Mouse (Mus musculus) hindbrain, embryonic 13.5 days (tissue): ENCODE data around the gene B9d1. TPM values are rescaled to one million over a fixed set of nuclear protein-coding genes. Genes with fewer than 3 reads are reported as not detected.

ENCODE experiments used
- ATAC-seq: fragments of 200-750 bp; cut with Nextera tagmentation; 2 replicates; pipeline ENCODE4 v1.8.0; 2017; ENCODE audit warnings: moderate TSS enrichment; ENCODE audit not compliant: low FRiP score
- H3K27ac ChIP-seq: fragments of 300-500 bp; sonication (generic); 2 replicates; pipeline ENCODE4 v1.5.1; 2015; ENCODE audit warnings: inconsistent platforms, mild to moderate bottlenecking, moderate library complexity
- H3K27me3 ChIP-seq: fragments of 300-500 bp; sonication (generic); 2 replicates; pipeline ENCODE4 v1.6.1; 2015; ENCODE audit warnings: mild to moderate bottlenecking, inconsistent platforms
- H3K36me3 ChIP-seq: fragments of 300-500 bp; sonication (generic); 2 replicates; pipeline ENCODE4 v1.6.1; 2015; ENCODE audit warnings: mild to moderate bottlenecking, inconsistent platforms
- H3K4me1 ChIP-seq: fragments of 300-500 bp; sonication (generic); replicated peaks from 2 replicates; pipeline ENCODE4 v1.6.1; 2015; ENCODE audit warnings: inconsistent platforms
- H3K4me2 ChIP-seq: fragments of 300-500 bp; sonication (generic); 2 replicates; pipeline ENCODE4 v1.6.1; 2015; ENCODE audit warnings: inconsistent platforms, mild to moderate bottlenecking, moderate library complexity
- H3K4me3 ChIP-seq: fragments of 300-500 bp; sonication (generic); 2 replicates; pipeline ENCODE4 v1.5.1; 2015; ENCODE audit warnings: mild to moderate bottlenecking, inconsistent platforms
- H3K9ac ChIP-seq: fragments of 300-500 bp; sonication (generic); 2 replicates; pipeline ENCODE4 v1.6.1; 2015; ENCODE audit warnings: mild to moderate bottlenecking, inconsistent platforms
- H3K9me3 ChIP-seq: fragments of 300-500 bp; sonication (generic); 2 replicates; pipeline ENCODE4 v1.6.1; 2016; ENCODE audit warnings: inconsistent platforms
- WGBS: fragments of 180-500 bp; shearing (Covaris S2); methylation state at CpG from one replicate; pipeline ENCODE4 v1.1.7; 2015; 5-methylcytosine and 5-hydroxymethylcytosine counted together
- polyA plus RNA-seq: library from polyadenylated mRNA; unstranded; fragments of >200 nt; fragmentation: Nextera tagmentation; extraction: Ambion mirVana; gene quantifications from 2 replicates; pipeline ENCODE4 v1.2.1, GENCODE M21; 2015

B9d1 gene
- polyA plus RNA-seq = 41.0 and 43.4 TPM in 2 replicates

- Histone ChIP-seq H3K27me3 (no peaks in the 10 kb centered on the region), H3K27ac (peak within 1 kb of the TSS; percentile 93), H3K36me3 (peaks cover 12% of the 10 kb centered on the region), H3K9me3 (no peaks in the 10 kb centered on the region), H3K4me2 (peak within 1 kb of the TSS; percentile 67), H3K4me1 (peaks cover 26% of the 10 kb centered on the region), H3K4me3 (peak within 1 kb of the TSS; percentile 67), H3K9ac (peak within 1 kb of the TSS; percentile 80)
- ATAC-seq = peak; percentile 95
- WGBS = under 1% methylated on average over 39 of the region's 39 CpGs
These were observed at the start of gene B9d1 for GRCm38 (mm10) chr11:61504713-61505257. TSS of gene B9d1 (plus strand) at chr11:61505144.

- Histone ChIP-seq H3K4me2 (no peak overlapping the region), H3K27ac (no peak overlapping the region), H3K9me3 (no peaks in the 10 kb centered on the region), H3K4me1 (no peaks in the 10 kb centered on the region), H3K27me3 (no peaks in the 10 kb centered on the region), H3K4me3 (no peak overlapping the region), H3K36me3 (no peaks in the 10 kb centered on the region), H3K9ac (no peak overlapping the region)
- no peak for ATAC-seq
- 79% methylated on average over 2 of the region's 2 CpGs for WGBS
These were observed 40.9 kb upstream of the B9d1 start for GRCm38 (mm10) chr11:61464071-61464470.

GRCm38 (mm10) chr11:61465422-61465821, 39.5 kb upstream of the B9d1 start:
- Histone ChIP-seq H3K27ac (no peak overlapping the region), H3K27me3 (no peaks in the 10 kb centered on the region), H3K9me3 (no peaks in the 10 kb centered on the region), H3K9ac (no peak overlapping the region), H3K4me1 (no peaks in the 10 kb centered on the region), H3K36me3 (no peaks in the 10 kb centered on the region), H3K4me2 (no peak overlapping the region), H3K4me3 (no peak overlapping the region)
- 63% methylated on average over 4 of the region's 4 CpGs for WGBS
- ATAC-seq = no peak

GRCm38 (mm10) chr11:61468534-61468933, 36.4 kb upstream of the B9d1 start:
- Histone ChIP-seq H3K9ac (no peak overlapping the region), H3K27me3 (no peaks in the 10 kb centered on the region), H3K4me2 (no peak overlapping the region), H3K36me3 (no peaks in the 10 kb centered on the region), H3K27ac (no peak overlapping the region), H3K9me3 (no peaks in the 10 kb centered on the region), H3K4me3 (no peak overlapping the region), H3K4me1 (no peaks in the 10 kb centered on the region)
- no peak for ATAC-seq
- 77% methylated on average over 4 of the region's 4 CpGs for WGBS

GRCm38 (mm10) chr11:61469317-61469917, 35.5 kb upstream of the B9d1 start:
- no peak overlapping the region for H3K9ac ChIP-seq
- no peak overlapping the region for H3K27ac ChIP-seq
- H3K36me3 ChIP-seq = no peaks in the 10 kb centered on the region
- no peaks in the 10 kb centered on the region for H3K27me3 ChIP-seq
- no peak overlapping the region for H3K4me3 ChIP-seq
- H3K4me2 ChIP-seq = no peak overlapping the region
- H3K9me3 ChIP-seq = no peaks in the 10 kb centered on the region
- 80% methylated on average over 7 of the region's 7 CpGs for WGBS
- no peak for ATAC-seq
- H3K4me1 ChIP-seq = no peaks in the 10 kb centered on the region

GRCm38 (mm10) chr11:61470880-61471279, 34.1 kb upstream of the B9d1 start:
- Histone ChIP-seq H3K36me3 (no peaks in the 10 kb centered on the region), H3K27ac (no peak overlapping the region), H3K9me3 (no peaks in the 10 kb centered on the region), H3K4me1 (no peaks in the 10 kb centered on the region), H3K9ac (no peak overlapping the region), H3K27me3 (no peaks in the 10 kb centered on the region), H3K4me3 (no peak overlapping the region), H3K4me2 (no peak overlapping the region)
- ATAC-seq = no peak

- no peak overlapping the region for H3K4me3 ChIP-seq
- H3K27me3 ChIP-seq = no peaks in the 10 kb centered on the region
- WGBS = 74% methylated on average over 4 of the region's 4 CpGs
- 0 out of 2 replicates have a peak overlapping the region, but pooled peaks have one; percentile 24 for H3K9ac ChIP-seq
- H3K4me2 ChIP-seq = no peak overlapping the region
- H3K4me1 ChIP-seq = peaks cover 14% of the 10 kb centered on the region
- no peaks in the 10 kb centered on the region for H3K36me3 ChIP-seq
- ATAC-seq = no peak
- H3K9me3 ChIP-seq = no peaks in the 10 kb centered on the region
- H3K27ac ChIP-seq = no peak overlapping the region
These were observed 31.3 kb upstream of the B9d1 start for GRCm38 (mm10) chr11:61473630-61474029.

GRCm38 (mm10) chr11:61476786-61477382, 28.1 kb upstream of the B9d1 start:
- Histone ChIP-seq H3K27ac (peak overlapping the region; percentile 30; the same call in 1 of the 2 replicates), H3K36me3 (no peaks in the 10 kb centered on the region), H3K9ac (peak overlapping the region; percentile 35; the same call in 1 of the 2 replicates), H3K4me3 (peak overlapping the region; percentile 14; the same call in 1 of the 2 replicates), H3K9me3 (no peaks in the 10 kb centered on the region), H3K4me2 (peak overlapping the region; percentile 42), H3K4me1 (peaks cover 16% of the 10 kb centered on the region), H3K27me3 (no peaks in the 10 kb centered on the region)
- no peak for ATAC-seq
- 55% methylated on average over 12 of the region's 12 CpGs for WGBS

GRCm38 (mm10) chr11:61477566-61478508, 27.1 kb upstream of the B9d1 start:
- Histone ChIP-seq H3K36me3 (no peaks in the 10 kb centered on the region), H3K9ac (no peak overlapping the region), H3K4me2 (peak overlapping the region; percentile 42; the same call in 1 of the 2 replicates), H3K9me3 (no peaks in the 10 kb centered on the region), H3K4me3 (no peak overlapping the region; the same call in 1 of the 2 replicates), H3K4me1 (peaks cover 17% of the 10 kb centered on the region), H3K27ac (0 out of 2 replicates have a peak overlapping the region, but pooled peaks have one; percentile 18), H3K27me3 (no peaks in the 10 kb centered on the region)
- WGBS = 52% methylated on average over 17 of the region's 17 CpGs
- no peak for ATAC-seq

- no peak overlapping the region for H3K9ac ChIP-seq
- 88% methylated on average over 4 of the region's 4 CpGs for WGBS
- no peak for ATAC-seq
These were observed 26.2 kb upstream of the B9d1 start for GRCm38 (mm10) chr11:61478788-61479187.

GRCm38 (mm10) chr11:61481239-61482090, 23.5 kb upstream of the B9d1 start:
- H3K9me3 ChIP-seq = no peaks in the 10 kb centered on the region
- H3K9ac ChIP-seq = no peak overlapping the region
- no peaks in the 10 kb centered on the region for H3K27me3 ChIP-seq
- H3K4me2 ChIP-seq = no peak overlapping the region
- H3K4me3 ChIP-seq = no peak overlapping the region
- H3K4me1 ChIP-seq = peaks cover 47% of the 10 kb centered on the region
- ATAC-seq = no peak
- WGBS = 81% methylated on average over 9 of the region's 9 CpGs
- no peak overlapping the region for H3K27ac ChIP-seq
- H3K36me3 ChIP-seq = no peaks in the 10 kb centered on the region

More at GRCm38 (mm10) chr11:61478788-61479187, 26.2 kb upstream of the B9d1 start:
- no peak overlapping the region for H3K27ac ChIP-seq
- H3K9me3 ChIP-seq = no peaks in the 10 kb centered on the region
- H3K4me2 ChIP-seq = no peak overlapping the region
- no peaks in the 10 kb centered on the region for H3K36me3 ChIP-seq
- no peak overlapping the region for H3K4me3 ChIP-seq
- H3K27me3 ChIP-seq = no peaks in the 10 kb centered on the region
- peaks cover 22% of the 10 kb centered on the region for H3K4me1 ChIP-seq
